Mouse (Mus musculus) cortical plate, adult 2 months (tissue): ENCODE data around the gene Oscp1.

ENCODE experiments used
- CTCF ChIP-seq: fragments of 200-500 bp; IDR thresholded peaks from 2 replicates; pipeline ENCODE4 v1.5.1; 2011; ENCODE audit warnings: mild to moderate bottlenecking, control low read depth, low read length; ENCODE audit not compliant: insufficient read depth; ENCODE audit errors: extremely low read depth
- POLR2A ChIP-seq: fragments of 200-500 bp; IDR thresholded peaks from 2 replicates; pipeline ENCODE4 v1.6.1; 2011; ENCODE audit warnings: mild to moderate bottlenecking, low read length, control low read depth; ENCODE audit not compliant: insufficient read depth; ENCODE audit errors: extremely low read depth

DNA sequence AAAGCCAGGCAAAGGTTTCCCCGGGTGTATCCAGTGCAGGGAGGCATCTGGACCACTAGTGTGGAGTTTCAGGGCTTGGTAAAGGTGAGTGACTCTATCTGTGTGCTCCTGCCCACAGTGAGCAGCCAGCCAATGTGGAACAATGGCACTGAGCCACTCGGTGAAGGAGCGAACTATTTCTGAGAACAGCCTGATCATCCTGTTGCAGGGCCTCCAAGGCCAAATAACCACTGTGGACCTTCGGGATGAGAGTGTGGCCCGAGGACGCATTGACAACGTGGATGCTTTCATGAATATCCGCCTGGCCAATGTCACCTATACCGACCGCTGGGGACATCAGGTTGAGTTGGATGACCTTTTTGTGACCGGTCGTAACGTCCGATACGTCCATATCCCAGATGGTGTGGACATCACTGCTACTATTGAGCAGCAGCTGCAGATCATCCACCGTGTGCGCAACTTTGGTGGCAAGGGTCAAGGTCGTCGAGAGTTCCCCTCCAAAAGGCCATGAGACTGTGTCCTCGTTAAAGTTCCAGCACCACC is 39.4 kb downstream of the Oscp1 start:
- TF ChIP-seq CTCF (no peak), POLR2A (no peak)
